Mouse (Mus musculus): ENCODE results near the gene Zfand2a. TPM values are rescaled to one million over a fixed set of nuclear protein-coding genes. Genes with fewer than 3 reads are reported as not detected.

The Zfand2a gene
- 9.8 and 13.2 TPM in 2 replicates for polyA plus RNA-seq (2015; fragmentation: Nextera tagmentation; extraction: Ambion mirVana)

- H3K9me3 ChIP-seq (replicated peaks) = peaks cover 4% of the 10 kb centered on the region; the same call in 1 of the 2 replicates
- WGBS = under 1% methylated on average over 42 of the region's 42 CpGs
- H3K27me3 ChIP-seq = no peaks in the 10 kb centered on the region
- ATAC-seq (replicated peaks; ENCODE audit: low FRiP score) = peak; percentile 94
- H3K4me3 ChIP-seq (replicated peaks) = peak within 1 kb of the TSS; percentile 91
- peak within 1 kb of the TSS; percentile 91 for H3K27ac ChIP-seq
- H3K36me3 ChIP-seq = peaks cover 31% of the 10 kb centered on the region
- peak within 1 kb of the TSS; percentile 80 for H3K9ac ChIP-seq
- peak within 1 kb of the TSS; percentile 88 for H3K4me2 ChIP-seq
- peaks cover 18% of the 10 kb centered on the region for H3K4me1 ChIP-seq
Measured at GRCm38 (mm10) chr5:139484185-139484814, at the start of gene Zfand2a. Zfand2a (minus strand) TSS chr5:139484549.

- Histone ChIP-seq H3K4me1 (peaks cover 9% of the 10 kb centered on the region; the same call in 1 of the 2 replicates), H3K9ac (no peak overlapping the region), H3K36me3 (no peaks in the 10 kb centered on the region), H3K27me3 (peaks cover 48% of the 10 kb centered on the region), H3K4me3 (replicated peaks) (no peak overlapping the region), H3K27ac (no peak overlapping the region), H3K4me2 (no peak overlapping the region), H3K9me3 (replicated peaks) (no peaks in the 10 kb centered on the region)
- 27% methylated on average over 7 of the region's 7 CpGs for WGBS
- 0 out of 2 replicates have a peak, but pooled peaks have one; percentile 38 for ATAC-seq (replicated peaks; ENCODE audit: low FRiP score)
Measured at GRCm38 (mm10) chr5:139528851-139529250, 44.5 kb upstream of the Zfand2a start.

GRCm38 (mm10) chr5:139521987-139522386, 37.6 kb upstream of the Zfand2a start:
- H3K9ac ChIP-seq = no peak overlapping the region
- no peak overlapping the region for H3K27ac ChIP-seq
- H3K4me2 ChIP-seq = no peak overlapping the region
- 72% methylated on average over 10 of the region's 10 CpGs for WGBS
- H3K36me3 ChIP-seq = no peaks in the 10 kb centered on the region
- H3K4me3 ChIP-seq (replicated peaks) = no peak overlapping the region
- H3K4me1 ChIP-seq = 0 out of 2 replicates have a peak, but pooled peaks cover 6% of the 10 kb centered on the region
- H3K9me3 ChIP-seq (replicated peaks) = no peaks in the 10 kb centered on the region
- H3K27me3 ChIP-seq = 0 out of 2 replicates have a peak, but pooled peaks cover 5% of the 10 kb centered on the region
- no peak for ATAC-seq (replicated peaks; ENCODE audit: low FRiP score)

DNA sequence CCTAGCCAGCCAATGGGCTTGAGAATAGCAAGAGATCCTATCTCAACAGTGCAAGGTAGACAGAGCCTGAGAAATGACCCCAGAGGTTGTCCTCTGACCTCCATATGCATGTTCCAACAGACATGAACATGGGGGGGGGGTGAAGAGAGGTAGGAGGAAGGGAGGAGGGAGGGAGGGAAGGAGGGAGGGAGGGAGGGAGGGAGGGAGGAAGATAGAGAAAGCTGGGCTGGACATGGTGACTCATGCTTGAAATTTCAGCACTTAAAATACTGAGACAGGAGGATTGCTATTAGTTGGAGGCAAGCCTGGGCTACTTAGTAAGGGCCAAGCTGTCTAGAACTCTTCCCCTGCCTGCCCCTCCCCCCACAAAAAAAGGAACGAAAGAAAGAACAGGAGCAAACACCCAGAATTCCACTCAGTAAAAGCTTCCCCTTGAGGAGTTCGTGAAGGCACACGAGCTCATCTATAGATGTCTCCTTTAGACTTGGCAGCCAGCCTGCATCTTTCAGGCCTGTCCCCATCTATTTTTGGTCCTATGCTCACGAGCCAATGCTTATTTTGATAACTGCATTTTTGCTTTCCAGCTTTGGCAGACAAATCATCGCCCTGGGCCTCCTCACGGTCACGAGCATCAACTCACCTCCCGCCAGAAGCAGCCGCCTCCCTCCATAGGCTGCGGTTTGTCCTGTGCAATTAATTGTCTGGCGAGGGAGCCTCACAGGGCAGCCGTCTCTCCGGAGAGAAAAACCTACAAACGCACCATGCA, 35.9 kb upstream of the Zfand2a start:
- no peak for ATAC-seq (replicated peaks; ENCODE audit: low FRiP score)
- Histone ChIP-seq H3K36me3 (no peaks in the 10 kb centered on the region), H3K9ac (no peak overlapping the region), H3K4me3 (replicated peaks) (no peak overlapping the region), H3K4me2 (no peak overlapping the region), H3K9me3 (replicated peaks) (no peaks in the 10 kb centered on the region), H3K4me1 (0 out of 2 replicates have a peak, but pooled peaks cover 8% of the 10 kb centered on the region), H3K27ac (no peak overlapping the region), H3K27me3 (peaks cover 3% of the 10 kb centered on the region)
- WGBS = 44% methylated on average over 14 of the region's 14 CpGs

DNA sequence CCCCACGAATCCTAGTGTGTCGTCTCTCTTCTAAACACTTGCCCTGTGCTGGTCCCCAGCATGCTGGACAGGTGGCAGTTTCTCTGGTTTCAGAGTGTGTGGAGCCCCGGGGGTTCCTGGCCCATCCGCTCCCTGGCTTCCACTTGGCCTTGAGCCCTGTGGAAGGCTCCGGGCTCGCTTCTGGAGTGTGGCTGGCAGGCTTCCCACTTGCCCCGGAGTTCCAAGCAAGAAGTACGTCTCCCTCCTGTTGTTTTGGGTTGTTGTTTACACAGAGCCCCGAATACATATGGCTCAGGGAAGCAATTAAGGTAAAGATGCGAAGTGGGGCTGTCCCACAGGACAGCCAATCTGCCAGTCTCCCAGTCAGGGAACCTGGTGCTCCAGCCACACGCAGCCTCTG, 31.9 kb upstream of the Zfand2a start:
- no peak for ATAC-seq (replicated peaks; ENCODE audit: low FRiP score)
- 33% methylated on average over 11 of the region's 11 CpGs for WGBS
- Histone ChIP-seq H3K4me2 (no peak overlapping the region), H3K27ac (no peak overlapping the region), H3K4me1 (peaks cover 9% of the 10 kb centered on the region; the same call in 1 of the 2 replicates), H3K27me3 (peaks cover 3% of the 10 kb centered on the region), H3K9me3 (replicated peaks) (no peaks in the 10 kb centered on the region), H3K36me3 (no peaks in the 10 kb centered on the region), H3K9ac (no peak overlapping the region), H3K4me3 (replicated peaks) (no peak overlapping the region)

DNA sequence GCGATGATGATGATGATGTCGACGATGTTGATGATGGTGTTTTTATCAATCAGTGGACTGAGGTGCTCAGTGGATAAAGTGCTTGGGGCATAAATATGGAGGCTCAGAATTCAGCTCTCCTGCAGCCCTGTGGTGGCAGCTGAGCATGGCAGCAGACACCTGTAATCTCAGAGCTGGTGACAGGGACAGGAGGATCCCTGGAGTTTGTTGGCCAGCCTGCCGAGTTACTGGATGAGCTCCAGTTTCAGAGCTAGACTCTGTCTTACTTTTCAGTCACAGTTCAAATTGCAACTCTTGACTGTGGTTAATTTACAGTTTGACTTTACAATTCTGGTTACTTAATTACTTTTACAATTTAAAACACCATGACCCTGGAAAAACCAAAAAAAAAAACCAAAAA, 27.9 kb upstream of the Zfand2a start:
- 82% methylated on average over 4 of the region's 4 CpGs for WGBS

DNA sequence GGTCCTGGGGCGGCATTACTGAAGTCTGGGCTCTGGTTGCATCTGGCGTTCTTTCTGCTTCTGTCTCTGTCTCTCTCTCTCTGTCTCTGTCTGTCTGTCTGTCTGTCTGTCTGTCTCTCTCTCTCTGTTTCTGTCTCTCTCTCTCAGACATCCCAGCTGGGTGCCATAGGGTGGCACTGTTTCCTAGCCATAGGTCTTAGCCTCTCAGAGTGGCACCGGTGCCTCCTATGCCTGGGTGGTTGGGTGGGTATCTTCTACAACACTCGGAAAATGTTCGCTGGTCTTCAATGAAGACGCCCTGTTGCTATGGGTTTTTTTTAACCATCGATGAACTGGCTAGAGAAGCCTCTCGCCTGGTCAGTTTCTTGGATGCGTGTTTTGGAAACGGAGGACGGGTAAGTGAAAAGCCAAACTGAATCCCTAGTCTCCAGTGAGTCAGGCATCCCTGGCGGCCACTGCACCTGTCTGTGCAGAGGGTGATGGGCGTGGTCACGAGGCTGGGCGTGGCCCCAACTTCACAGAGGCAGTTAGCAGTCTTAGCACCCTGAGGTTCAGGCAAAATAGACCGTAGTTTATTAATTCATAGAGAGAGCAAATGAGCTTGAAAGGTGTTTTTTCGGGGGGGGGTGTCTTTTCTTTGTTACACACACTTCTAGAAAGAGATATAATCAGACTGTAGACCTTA, 26.5 kb upstream of the Zfand2a start:
- peak; percentile 73; the same call in 1 of the 2 replicates for ATAC-seq (replicated peaks; ENCODE audit: low FRiP score)
- Histone ChIP-seq H3K4me3 (replicated peaks) (no peak overlapping the region), H3K27me3 (peaks cover 23% of the 10 kb centered on the region), H3K27ac (no peak overlapping the region), H3K4me1 (peaks cover 5% of the 10 kb centered on the region; the same call in 1 of the 2 replicates), H3K9ac (no peak overlapping the region), H3K36me3 (no peaks in the 10 kb centered on the region), H3K4me2 (peak overlapping the region; percentile 10), H3K9me3 (replicated peaks) (no peaks in the 10 kb centered on the region)
- 13% methylated on average over 17 of the region's 17 CpGs for WGBS

More for the DNA sequence above, 27.9 kb upstream of the Zfand2a start:
- Histone ChIP-seq H3K36me3 (no peaks in the 10 kb centered on the region), H3K9ac (no peak overlapping the region), H3K9me3 (replicated peaks) (no peaks in the 10 kb centered on the region), H3K4me2 (no peak overlapping the region), H3K4me1 (peaks cover 8% of the 10 kb centered on the region; the same call in 1 of the 2 replicates), H3K27ac (no peak overlapping the region), H3K4me3 (replicated peaks) (no peak overlapping the region), H3K27me3 (peaks cover 20% of the 10 kb centered on the region)
- ATAC-seq (replicated peaks; ENCODE audit: low FRiP score) = no peak

- no peak overlapping the region for H3K4me2 ChIP-seq
- no peak overlapping the region for H3K27ac ChIP-seq
- H3K9ac ChIP-seq = no peak overlapping the region
- WGBS = 19% methylated on average over 5 of the region's 5 CpGs
- no peaks in the 10 kb centered on the region for H3K36me3 ChIP-seq
- peaks cover 6% of the 10 kb centered on the region; the same call in 1 of the 2 replicates for H3K4me1 ChIP-seq
- ATAC-seq (replicated peaks; ENCODE audit: low FRiP score) = no peak
- peaks cover 30% of the 10 kb centered on the region for H3K27me3 ChIP-seq
- H3K4me3 ChIP-seq (replicated peaks) = no peak overlapping the region
- no peaks in the 10 kb centered on the region for H3K9me3 ChIP-seq (replicated peaks)
Measured at GRCm38 (mm10) chr5:139506207-139506606, 21.9 kb upstream of the Zfand2a start.

GRCm38 (mm10) chr5:139505073-139505606, 20.8 kb upstream of the Zfand2a start:
- Histone ChIP-seq H3K9ac (no peak overlapping the region), H3K4me1 (0 out of 2 replicates have a peak, but pooled peaks cover 2% of the 10 kb centered on the region), H3K4me3 (replicated peaks) (no peak overlapping the region), H3K4me2 (no peak overlapping the region), H3K27me3 (peaks cover 22% of the 10 kb centered on the region), H3K27ac (no peak overlapping the region), H3K36me3 (no peaks in the 10 kb centered on the region), H3K9me3 (replicated peaks) (no peaks in the 10 kb centered on the region)
- peak; percentile 56; the same call in 1 of the 2 replicates for ATAC-seq (replicated peaks; ENCODE audit: low FRiP score)
- 7% methylated on average over 12 of the region's 14 CpGs for WGBS

DNA sequence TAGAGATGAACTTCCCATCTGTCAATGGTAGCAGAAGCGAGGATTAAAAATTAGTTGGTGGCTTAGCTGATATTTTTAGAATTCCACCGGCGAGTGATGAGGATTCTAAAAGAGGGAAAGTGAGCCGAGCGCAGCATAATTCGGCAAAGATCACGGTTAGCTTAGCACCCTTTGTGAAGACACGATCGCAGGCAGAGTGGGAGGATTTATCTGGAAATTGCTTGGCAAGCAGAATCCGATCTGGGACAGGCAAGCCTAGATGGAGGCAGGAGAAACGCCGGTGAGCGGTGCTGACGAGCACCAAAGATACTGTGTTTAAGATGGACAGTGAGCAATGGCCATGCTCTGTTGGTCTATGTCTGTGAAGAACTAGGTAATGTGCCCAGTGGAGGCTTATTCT, 17.9 kb upstream of the Zfand2a start:
- Histone ChIP-seq H3K27me3 (peaks cover 17% of the 10 kb centered on the region), H3K4me2 (no peak overlapping the region), H3K9me3 (replicated peaks) (no peaks in the 10 kb centered on the region), H3K4me3 (replicated peaks) (no peak overlapping the region), H3K36me3 (no peaks in the 10 kb centered on the region), H3K27ac (no peak overlapping the region), H3K4me1 (0 out of 2 replicates have a peak, but pooled peaks cover 2% of the 10 kb centered on the region), H3K9ac (no peak overlapping the region)
- 74% methylated on average over 14 of the region's 14 CpGs for WGBS
- ATAC-seq (replicated peaks; ENCODE audit: low FRiP score) = no peak

DNA sequence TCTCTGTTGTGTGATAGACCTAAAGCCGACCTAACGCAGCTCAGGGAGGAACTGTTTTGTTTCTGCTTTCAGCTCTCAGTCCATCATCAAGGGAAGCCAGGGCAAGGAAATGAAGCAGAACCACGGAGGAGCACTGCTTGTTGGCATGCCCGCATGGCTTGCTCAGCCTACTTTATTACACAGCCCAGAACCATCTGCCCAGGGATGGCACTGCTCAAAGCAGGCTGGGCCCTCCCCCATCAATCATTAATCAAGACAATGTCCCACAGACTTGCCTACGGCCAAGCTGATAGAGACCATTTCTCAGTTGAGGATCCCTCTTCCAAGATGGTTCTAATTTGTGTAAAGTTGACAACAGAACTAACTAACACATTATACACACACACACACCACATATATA, 14.4 kb upstream of the Zfand2a start:
- no peaks in the 10 kb centered on the region for H3K9me3 ChIP-seq (replicated peaks)
- H3K9ac ChIP-seq = no peak overlapping the region
- no peak; the same call in 1 of the 2 replicates for ATAC-seq (replicated peaks; ENCODE audit: low FRiP score)
- H3K27me3 ChIP-seq = peaks cover 16% of the 10 kb centered on the region
- H3K36me3 ChIP-seq = no peaks in the 10 kb centered on the region
- H3K4me1 ChIP-seq = peaks cover 14% of the 10 kb centered on the region
- no peak overlapping the region for H3K4me2 ChIP-seq
- WGBS = 35% methylated on average over 5 of the region's 5 CpGs
- H3K27ac ChIP-seq = no peak overlapping the region
- no peak overlapping the region for H3K4me3 ChIP-seq (replicated peaks)
